Mouse (Mus musculus) adrenal gland, adult 8-10 months (tissue): Measurements from ENCODE around the gene Smtnl2. TPM values are rescaled to one million over a fixed set of nuclear protein-coding genes. Genes with fewer than 3 reads are reported as not detected.

Experiments used
- DNase-seq: peaks from one replicate; pipeline ENCODE4 v3.0.0; 2022
- total RNA-seq, 4 experiments: library from RNA; stranded (reverse); gene quantifications; 2 replicates each; pipeline ENCODE4 v1.2.4; 2022

Gene Smtnl2
- total RNA-seq, 4 experiments from 2014 or later = 2.9 to 7.5 (median 5.2) TPM

- DNase-seq = no peak
Measured at GRCm38 (mm10) chr11:72397811-72398525, 13.5 kb downstream of the Smtnl2 start.

GRCm38 (mm10) chr11:72397072-72397471 is 14.4 kb downstream of the Smtnl2 start:
- DNase-seq = no peak

- DNase-seq = no peak
Measured at GRCm38 (mm10) chr11:72396621-72397020, 14.9 kb downstream of the Smtnl2 start.

GRCm38 (mm10) chr11:72395652-72396051 is 15.9 kb downstream of the Smtnl2 start:
- no peak for DNase-seq

GRCm38 (mm10) chr11:72394694-72395093 is 16.8 kb downstream of the Smtnl2 start:
- no peak for DNase-seq

GRCm38 (mm10) chr11:72393669-72394068 is 17.8 kb downstream of the Smtnl2 start:
- DNase-seq = peak; percentile 59

- DNase-seq = no peak
Measured at GRCm38 (mm10) chr11:72393243-72393642, 18.3 kb downstream of the Smtnl2 start.

GRCm38 (mm10) chr11:72391181-72391580 is 20.3 kb downstream of the Smtnl2 start:
- DNase-seq = no peak

- no peak for DNase-seq
Measured at GRCm38 (mm10) chr11:72389407-72390142, 21.9 kb downstream of the Smtnl2 start.

GRCm38 (mm10) chr11:72388113-72388529 is 23.4 kb downstream of the Smtnl2 start:
- DNase-seq = no peak

GRCm38 (mm10) chr11:72379351-72379750 is 32.2 kb downstream of the Smtnl2 start:
- DNase-seq = no peak

GRCm38 (mm10) chr11:72378222-72378621 is 33.3 kb downstream of the Smtnl2 start:
- no peak for DNase-seq

GRCm38 (mm10) chr11:72376562-72376961 is 35.0 kb downstream of the Smtnl2 start:
- no peak for DNase-seq

- DNase-seq = no peak
Measured at GRCm38 (mm10) chr11:72369904-72370672, 41.4 kb downstream of the Smtnl2 start.

- DNase-seq = no peak
Measured at GRCm38 (mm10) chr11:72367934-72368674, 43.4 kb downstream of the Smtnl2 start.

- DNase-seq = peak; percentile 58
Measured at GRCm38 (mm10) chr11:72366126-72366525, 45.4 kb downstream of the Smtnl2 start.

- no peak for DNase-seq
Measured at GRCm38 (mm10) chr11:72364526-72364925, 47.0 kb downstream of the Smtnl2 start.

GRCm38 (mm10) chr11:72363523-72364240 is 47.8 kb downstream of the Smtnl2 start:
- peak; percentile 32 for DNase-seq

GRCm38 (mm10) chr11:72362347-72362741 is 49.2 kb downstream of the Smtnl2 start, which contains the start of gene Tekt1:
Gene Tekt1 (minus strand): TSS chr11:72362442.
- DNase-seq = no peak

- DNase-seq = peak; percentile 60
Measured at GRCm38 (mm10) chr11:72361385-72362346, 49.8 kb downstream of the Smtnl2 start.
